26 mouse cellular contexts compared by ENCODE assay signal in genomic region chr2:124658374-124658773, GRCm38 (mm10).
A peak's percentile ranks its signal among the peaks of the same experiment; 100 is the strongest.
DNase-seq lines count a peak whose midpoint lies in the region; ATAC-seq and TF ChIP-seq lines count a peak whose summit lies in the region.
"Had no signal": no experiment of that assay in that cellular context is flagged by ENCODE, and none has a peak within 500 bp of the region (broad histone marks: within the 10 kb centered on the region; RNA-seq: fewer than 3 reads in every experiment).

No protein-coding gene starts in this region.

- peaks cover 4% of the 10 kb centered on the region; the same call in 1 of the 2 replicates for H3K4me1 ChIP-seq in forebrain, embryonic 12.5 days
- H3K4me1 ChIP-seq in forebrain, postnatal 0 days (ENCODE audit: insufficient read depth) = no peaks in the 10 kb centered on the region
- no peaks in the 10 kb centered on the region for H3K4me1 ChIP-seq in midbrain, embryonic 11.5 days (ENCODE audit: control insufficient read depth, insufficient read depth, low read length)
- H3K4me1 ChIP-seq in midbrain, embryonic 15.5 days = no peaks in the 10 kb centered on the region
- H3K4me1 ChIP-seq: embryonic facial prominence, embryonic 12.5 days; embryonic facial prominence, embryonic 15.5 days; hindbrain, embryonic 13.5 days; intestine, embryonic 15.5 days had no signal

- no peak overlapping the region for H3K9ac ChIP-seq in forebrain, embryonic 12.5 days
- no peak overlapping the region for H3K9ac ChIP-seq in forebrain, postnatal 0 days
- H3K9ac ChIP-seq in midbrain, embryonic 11.5 days (ENCODE audit: low read length) = no peak overlapping the region
- no peak overlapping the region for H3K9ac ChIP-seq in midbrain, embryonic 15.5 days
- H3K9ac ChIP-seq: embryonic facial prominence, embryonic 12.5 days; embryonic facial prominence, embryonic 15.5 days; hindbrain, embryonic 13.5 days; intestine, embryonic 15.5 days had no signal

- H3K27ac ChIP-seq in forebrain, embryonic 12.5 days = no peak overlapping the region
- H3K27ac ChIP-seq in forebrain, postnatal 0 days (ENCODE audit: low read depth, low read length) = no peak overlapping the region
- H3K27ac ChIP-seq in midbrain, embryonic 11.5 days (ENCODE audit: low read depth, low read length) = no peak overlapping the region
- H3K27ac ChIP-seq in midbrain, embryonic 15.5 days = no peak overlapping the region
- H3K27ac ChIP-seq: embryonic facial prominence, embryonic 12.5 days; embryonic facial prominence, embryonic 15.5 days; hindbrain, embryonic 10.5 days; hindbrain, embryonic 13.5 days; intestine, embryonic 15.5 days had no signal

- no peak for TF ChIP-seq CTCF in forebrain, postnatal 0 days (IDR thresholded peaks at IDR 0.05; ENCODE audit: low read depth)

- peaks cover 10% of the 10 kb centered on the region; the same call in 1 of the 2 replicates for H3K36me3 ChIP-seq in forebrain, embryonic 12.5 days (replicated peaks)
- peaks cover 38% of the 10 kb centered on the region; the same call in 1 of the 2 replicates for H3K36me3 ChIP-seq in forebrain, postnatal 0 days (ENCODE audit: insufficient read depth)
- H3K36me3 ChIP-seq in midbrain, embryonic 11.5 days (ENCODE audit: control insufficient read depth, insufficient read depth, low read length) = no peaks in the 10 kb centered on the region
- no peaks in the 10 kb centered on the region for H3K36me3 ChIP-seq in midbrain, embryonic 15.5 days (replicated peaks)
- H3K36me3 ChIP-seq: G1E had no signal

- 0 out of 2 replicates have a peak, but pooled peaks have one; percentile 20 for ATAC-seq in forebrain, embryonic 12.5 days (ENCODE audit: low FRiP score)
- ATAC-seq in forebrain, postnatal 0 days = no peak
- no peak for ATAC-seq in midbrain, embryonic 11.5 days (ENCODE audit: low FRiP score)
- no peak for ATAC-seq in midbrain, embryonic 15.5 days (replicated peaks)
- ATAC-seq: hindbrain, embryonic 16.5 days; intestine, embryonic 15.5 days; Patski had no signal

- intact Hi-C loops in heart, postnatal 25 days (cut with DNase I) = no loop called here

- no peaks in the 10 kb centered on the region for H3K9me3 ChIP-seq in forebrain, embryonic 12.5 days
- H3K9me3 ChIP-seq in forebrain, postnatal 0 days (ENCODE audit: low read length) = no peaks in the 10 kb centered on the region
- no peaks in the 10 kb centered on the region for H3K9me3 ChIP-seq in midbrain, embryonic 11.5 days (ENCODE audit: control insufficient read depth, low read length)
- no peaks in the 10 kb centered on the region for H3K9me3 ChIP-seq in midbrain, embryonic 15.5 days
- H3K9me3 ChIP-seq: embryonic facial prominence, embryonic 12.5 days; embryonic facial prominence, embryonic 15.5 days; hindbrain, embryonic 10.5 days; hindbrain, embryonic 13.5 days; intestine, embryonic 15.5 days had no signal

- no peak overlapping the region for H3K4me2 ChIP-seq in forebrain, embryonic 12.5 days
- H3K4me2 ChIP-seq in forebrain, postnatal 0 days (ENCODE audit: low read depth) = no peak overlapping the region
- no peak overlapping the region for H3K4me2 ChIP-seq in midbrain, embryonic 11.5 days
- H3K4me2 ChIP-seq in midbrain, embryonic 15.5 days = no peak overlapping the region
- H3K4me2 ChIP-seq: embryonic facial prominence, embryonic 12.5 days; embryonic facial prominence, embryonic 15.5 days; hindbrain, embryonic 13.5 days; intestine, embryonic 15.5 days had no signal

- H3K27me3 ChIP-seq in forebrain, embryonic 12.5 days = no peaks in the 10 kb centered on the region
- H3K27me3 ChIP-seq in forebrain, postnatal 0 days (ENCODE audit: insufficient read depth, low read length) = no peaks in the 10 kb centered on the region
- no peaks in the 10 kb centered on the region for H3K27me3 ChIP-seq in midbrain, embryonic 11.5 days (ENCODE audit: control insufficient read depth, insufficient read depth, low read length)
- H3K27me3 ChIP-seq in midbrain, embryonic 15.5 days (replicated peaks) = no peaks in the 10 kb centered on the region
- H3K27me3 ChIP-seq: CH12.LX; embryonic facial prominence, embryonic 12.5 days; embryonic facial prominence, embryonic 15.5 days; hindbrain, embryonic 13.5 days; intestine, embryonic 15.5 days; Patski had no signal

- no peak for DNase-seq in forebrain, postnatal 0 days
- peak; percentile 92 for DNase-seq in heart, adult 11 months
- DNase-seq in heart, postnatal 25 days (ENCODE audit: low spot score) = no peak
- DNase-seq in midbrain, embryonic 11.5 days (ENCODE audit: low spot score, missing footprints) = peak; percentile 62
- DNase-seq in embryo, embryonic 9.5 days (ENCODE audit: extremely low spot score) = no peak
- DNase-seq: adrenal gland, postnatal 10 days; adrenal gland, postnatal 36 days; B cell, adult 2 months; cerebellum, adult 18-20 months; cerebellum, adult 9-10 months; cerebellum, postnatal 14 days; gastrocnemius, postnatal 25 days; heart, postnatal 36 days; kidney, adult 11 months; kidney, adult 8-10 months had no signal

- H3K4me3 ChIP-seq in forebrain, embryonic 12.5 days (replicated peaks) = no peak overlapping the region
- no peak overlapping the region for H3K4me3 ChIP-seq in forebrain, postnatal 0 days (ENCODE audit: low read depth, low read length)
- no peak overlapping the region for H3K4me3 ChIP-seq in midbrain, embryonic 11.5 days (ENCODE audit: low read depth, low read length)
- H3K4me3 ChIP-seq in midbrain, embryonic 15.5 days = no peak overlapping the region
- H3K4me3 ChIP-seq: embryonic facial prominence, embryonic 12.5 days; embryonic facial prominence, embryonic 15.5 days; hindbrain, embryonic 10.5 days; hindbrain, embryonic 13.5 days; intestine, embryonic 15.5 days had no signal

- 90% methylated on average over 14 of the region's 14 CpGs for WGBS in forebrain, embryonic 12.5 days
- 84% methylated on average over 14 of the region's 14 CpGs for WGBS in forebrain, postnatal 0 days
- 92% methylated on average over 14 of the region's 14 CpGs for WGBS in midbrain, embryonic 11.5 days
- WGBS in midbrain, embryonic 15.5 days = 92% methylated on average over 14 of the region's 14 CpGs

Comparison
In these comparisons a context has a peak if more than half of its experiments do, and no peak if none do; other contexts are left out.
1. DNase-seq: peak in heart, adult 11 months (single experiment) and midbrain, embryonic 11.5 days (single experiment); none in forebrain, postnatal 0 days (single experiment), heart, postnatal 25 days (single experiment) and embryo, embryonic 9.5 days (single experiment).